Comparison of ENCODE assay signal across 19 mouse cellular contexts in the genomic region with DNA sequence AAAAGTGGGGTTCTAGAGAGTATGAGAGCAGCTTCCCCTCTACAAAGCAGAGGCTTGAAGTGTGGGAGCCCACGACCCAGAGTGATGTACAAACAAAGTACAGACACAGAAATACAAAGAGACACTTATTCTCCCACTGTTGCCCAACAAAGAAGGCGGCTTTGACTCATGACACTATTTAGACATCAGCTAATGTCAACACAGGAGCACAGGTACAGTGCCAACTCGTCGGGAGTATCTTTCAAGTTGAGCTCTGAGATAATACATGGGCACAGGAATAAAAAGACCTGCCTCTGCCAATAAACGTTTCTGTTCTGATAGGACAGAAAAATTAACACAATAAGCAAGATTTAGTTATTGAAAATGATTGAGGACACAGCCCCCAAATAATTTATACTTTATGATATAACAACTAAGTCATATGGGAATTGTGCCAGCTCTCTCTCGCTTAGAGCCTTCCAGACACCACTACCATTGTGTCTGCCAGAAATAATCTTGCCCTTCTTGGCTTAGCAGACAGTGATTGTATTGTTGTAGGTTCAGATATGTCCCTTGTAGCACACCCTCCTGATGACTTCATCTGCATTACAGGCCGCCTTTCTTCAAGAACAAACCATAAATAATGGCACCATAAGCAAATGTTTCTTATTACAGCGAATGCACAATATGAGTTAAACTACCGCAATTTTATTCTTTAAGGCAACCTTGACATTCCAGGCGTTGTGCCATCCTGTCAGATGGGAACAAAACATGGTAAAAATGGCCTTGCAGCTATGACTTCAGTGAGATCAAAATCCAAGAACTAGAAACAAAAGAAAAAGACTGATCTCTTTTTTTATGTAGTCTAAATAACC.
DNase-seq lines count a peak whose midpoint lies in the region; ATAC-seq and TF ChIP-seq lines count a peak whose summit lies in the region.
"Had no signal": no experiment of that assay in that cellular context is flagged by ENCODE, and none has a peak within 500 bp of the region (broad histone marks: within the 10 kb centered on the region; RNA-seq: fewer than 3 reads in every experiment).

No protein-coding gene starts in this region.

- TF ChIP-seq CTCF in embryonic fibroblast, embryonic 13.5 days (IDR thresholded peaks at IDR 0.05; ENCODE audit: borderline replicate concordance, insufficient read depth, low read length), result no peak
- TF ChIP-seq CTCF in midbrain, postnatal 0 days (IDR thresholded peaks at IDR 0.05), result no peak

- ATAC-seq in embryonic facial prominence, embryonic 14.5 days (ENCODE audit: low read depth), result peak; percentile 68; the same call in 1 of the 2 replicates
- no peak for ATAC-seq in midbrain, postnatal 0 days (ENCODE audit: low FRiP score)
- ATAC-seq: hindbrain, embryonic 16.5 days had no signal

- H3K9ac ChIP-seq in embryonic facial prominence, embryonic 14.5 days (ENCODE audit: low read depth, low read length), result no peak overlapping the region
- H3K9ac ChIP-seq in midbrain, postnatal 0 days (replicated peaks; ENCODE audit: low read length, poor library complexity, severe bottlenecking), result no peak overlapping the region
- H3K9ac ChIP-seq: limb, embryonic 12.5 days; neural tube, embryonic 13.5 days; stomach, embryonic 15.5 days had no signal

- H3K4me3 ChIP-seq in embryonic facial prominence, embryonic 14.5 days (ENCODE audit: low read depth, low read length), result no peak overlapping the region
- H3K4me3 ChIP-seq in embryonic facial prominence, embryonic 10.5 days, result no peak overlapping the region
- no peak overlapping the region for H3K4me3 ChIP-seq in embryonic fibroblast, embryonic 13.5 days (ENCODE audit: insufficient read depth, low read length)
- no peak overlapping the region for H3K4me3 ChIP-seq in midbrain, postnatal 0 days (ENCODE audit: low read depth, low read length)
- H3K4me3 ChIP-seq: erythroblast, embryonic 14.5 days; limb, embryonic 12.5 days; neural tube, embryonic 13.5 days; stomach, embryonic 15.5 days had no signal

- H3K9me3 ChIP-seq in embryonic facial prominence, embryonic 14.5 days (ENCODE audit: control insufficient read depth, low read length), result no peaks in the 10 kb centered on the region
- no peaks in the 10 kb centered on the region for H3K9me3 ChIP-seq in embryonic facial prominence, embryonic 10.5 days
- H3K9me3 ChIP-seq in midbrain, postnatal 0 days (ENCODE audit: low read length), result no peaks in the 10 kb centered on the region
- H3K9me3 ChIP-seq: limb, embryonic 12.5 days; neural tube, embryonic 13.5 days; stomach, embryonic 15.5 days had no signal

- 0 out of 2 replicates have a peak, but pooled peaks have one; percentile 16 for TF ChIP-seq POLR2A in embryonic fibroblast, embryonic 13.5 days (IDR thresholded peaks at IDR 0.05; ENCODE audit: low read depth, low read length)

- H3K27ac ChIP-seq in embryonic facial prominence, embryonic 14.5 days (replicated peaks; ENCODE audit: low read depth, low read length), result no peak overlapping the region
- no peak overlapping the region for H3K27ac ChIP-seq in embryonic facial prominence, embryonic 10.5 days (replicated peaks)
- no peak overlapping the region for H3K27ac ChIP-seq in embryonic fibroblast, embryonic 13.5 days (ENCODE audit: insufficient read depth, low read length)
- no peak overlapping the region for H3K27ac ChIP-seq in midbrain, postnatal 0 days (ENCODE audit: low read depth, low read length)
- H3K27ac ChIP-seq: limb, embryonic 12.5 days; neural tube, embryonic 13.5 days; stomach, embryonic 15.5 days had no signal

- H3K27me3 ChIP-seq in embryonic facial prominence, embryonic 14.5 days (replicated peaks; ENCODE audit: control insufficient read depth, insufficient read depth, low read length), result no peaks in the 10 kb centered on the region
- peaks cover 25% of the 10 kb centered on the region for H3K27me3 ChIP-seq in embryonic facial prominence, embryonic 10.5 days (replicated peaks; ENCODE audit: low read depth, poor library complexity, severe bottlenecking)
- H3K27me3 ChIP-seq in midbrain, postnatal 0 days (ENCODE audit: insufficient read depth, low read length), result no peaks in the 10 kb centered on the region
- H3K27me3 ChIP-seq: stomach, embryonic 15.5 days had no signal

- H3K4me1 ChIP-seq in embryonic facial prominence, embryonic 14.5 days (ENCODE audit: control insufficient read depth, insufficient read depth, low read length), result no peaks in the 10 kb centered on the region; the same call in 1 of the 2 replicates
- peaks cover 30% of the 10 kb centered on the region for H3K4me1 ChIP-seq in embryonic facial prominence, embryonic 10.5 days
- no peaks in the 10 kb centered on the region for H3K4me1 ChIP-seq in embryonic fibroblast, embryonic 13.5 days (ENCODE audit: control insufficient read depth, insufficient read depth, low read length)
- H3K4me1 ChIP-seq in midbrain, postnatal 0 days (ENCODE audit: insufficient read depth, low read length), result no peaks in the 10 kb centered on the region
- H3K4me1 ChIP-seq: limb, embryonic 12.5 days; stomach, embryonic 15.5 days had no signal

- peak; percentile 77 for DNase-seq in embryonic facial prominence, embryonic 14.5 days (ENCODE audit: low spot score)
- no peak for DNase-seq in embryonic facial prominence, embryonic 10.5 days (ENCODE audit: low spot score)
- DNase-seq in lung, postnatal 10 days, result peak; percentile 4
- DNase-seq in lung, postnatal 36 days, result no peak
- peak; percentile 71 for DNase-seq in adrenal gland, adult 2 months
- no peak for DNase-seq in kidney, adult 8-10 months
- no peak for DNase-seq in midbrain, postnatal 0 days (ENCODE audit: low spot score)
- DNase-seq: gastrocnemius, postnatal 25 days; lung, adult 2 months; retina, postnatal 1 day; thymus, postnatal 36 days had no signal

- no peak overlapping the region for H3K4me2 ChIP-seq in embryonic facial prominence, embryonic 14.5 days (ENCODE audit: low read depth, low read length)
- H3K4me2 ChIP-seq in midbrain, postnatal 0 days (ENCODE audit: low read depth, low read length, poor library complexity, severe bottlenecking), result no peak overlapping the region
- H3K4me2 ChIP-seq: heart, embryonic 11.5 days; limb, embryonic 12.5 days; neural tube, embryonic 13.5 days; stomach, embryonic 15.5 days had no signal

- no peaks in the 10 kb centered on the region for H3K36me3 ChIP-seq in embryonic facial prominence, embryonic 14.5 days (ENCODE audit: control insufficient read depth, insufficient read depth, low read length)
- H3K36me3 ChIP-seq in embryonic facial prominence, embryonic 10.5 days (replicated peaks), result no peaks in the 10 kb centered on the region
- no peaks in the 10 kb centered on the region for H3K36me3 ChIP-seq in midbrain, postnatal 0 days (ENCODE audit: insufficient read depth, low read length)
- H3K36me3 ChIP-seq: G1E; limb, embryonic 12.5 days; neural tube, embryonic 13.5 days; stomach, embryonic 15.5 days had no signal

- WGBS in embryonic facial prominence, embryonic 14.5 days, result 56% methylated on average over 10 of the region's 10 CpGs
- WGBS in embryonic facial prominence, embryonic 10.5 days, result 77% methylated on average over 10 of the region's 10 CpGs
- WGBS in midbrain, postnatal 0 days, result 69% methylated on average over 10 of the region's 10 CpGs

Comparison
In these comparisons a context has a peak if more than half of its experiments do, and no peak if none do; other contexts are left out.
1. DNase-seq: peak in embryonic facial prominence, embryonic 14.5 days (single experiment), lung, postnatal 10 days (single experiment) and adrenal gland, adult 2 months (single experiment); none in embryonic facial prominence, embryonic 10.5 days (single experiment), lung, postnatal 36 days (single experiment), kidney, adult 8-10 months (0 of 2) and midbrain, postnatal 0 days (single experiment).